In genomic region chr1:59272189-59272588, GRCm38 (mm10) we compare ENCODE assay signal across 28 mouse cellular contexts. TPM values are rescaled to one million over a fixed set of nuclear protein-coding genes. Genes with fewer than 3 reads are reported as not detected.
"Had no signal": no experiment of that assay in that cellular context is flagged by ENCODE, and none has a peak within 500 bp of the region (broad histone marks: within the 10 kb centered on the region; RNA-seq: fewer than 3 reads in every experiment).

No protein-coding gene starts in this region.

- H3K27ac ChIP-seq: gastrocnemius, adult 2 months; heart, adult 2 months; heart, embryonic 13.5 days; heart, embryonic 15.5 days; hindbrain, embryonic 13.5 days; intestine, embryonic 15.5 days; layer of hippocampus, adult 2 months; left cerebral cortex, adult 2 months; limb, embryonic 13.5 days; limb, embryonic 15.5 days; liver, embryonic 12.5 days; liver, embryonic 14.5 days had no signal

- H3K36me3 ChIP-seq: heart, embryonic 13.5 days; heart, embryonic 15.5 days; hindbrain, embryonic 10.5 days; hindbrain, embryonic 13.5 days; intestine, embryonic 15.5 days; limb, embryonic 13.5 days; limb, embryonic 15.5 days; liver, embryonic 12.5 days had no signal

- H3K4me2 ChIP-seq: heart, embryonic 11.5 days; heart, embryonic 13.5 days; heart, embryonic 15.5 days; hindbrain, embryonic 13.5 days; intestine, embryonic 15.5 days; limb, embryonic 13.5 days; limb, embryonic 15.5 days; liver, embryonic 12.5 days had no signal

- DNase-seq: gastrocnemius, adult 2 months; gastrocnemius, postnatal 10 days; gastrocnemius, postnatal 25 days; heart, adult 2 months; heart, postnatal 14 days; heart, postnatal 4 days; kidney, adult 18-20 months; kidney, adult 8-10 months; kidney, postnatal 10 days; kidney, postnatal 25 days; kidney, postnatal 4 days had no signal

- ATAC-seq: inflammation-experienced regulatory T-cells, adult 6 months; intestine, embryonic 15.5 days; intestine, postnatal 0 days; liver, embryonic 12.5 days had no signal

- H3K27me3 ChIP-seq: heart, embryonic 13.5 days; heart, embryonic 15.5 days; hindbrain, embryonic 13.5 days; intestine, embryonic 15.5 days; limb, embryonic 13.5 days; limb, embryonic 15.5 days; liver, embryonic 12.5 days had no signal

- H3K4me3 ChIP-seq: gastrocnemius, adult 2 months; heart, adult 2 months; heart, embryonic 13.5 days; heart, embryonic 15.5 days; hindbrain, embryonic 10.5 days; hindbrain, embryonic 13.5 days; intestine, embryonic 15.5 days; layer of hippocampus, adult 2 months; left cerebral cortex, adult 2 months; limb, embryonic 13.5 days; limb, embryonic 15.5 days; liver, embryonic 12.5 days had no signal

- H3K9ac ChIP-seq: heart, embryonic 13.5 days; heart, embryonic 15.5 days; hindbrain, embryonic 13.5 days; intestine, embryonic 15.5 days; limb, embryonic 13.5 days; limb, embryonic 15.5 days; liver, embryonic 12.5 days; liver, embryonic 14.5 days had no signal

- H3K4me1 ChIP-seq: heart, embryonic 15.5 days had no signal

- H3K9me3 ChIP-seq: heart, embryonic 13.5 days; heart, embryonic 15.5 days; hindbrain, embryonic 10.5 days; hindbrain, embryonic 13.5 days; intestine, embryonic 15.5 days; limb, embryonic 13.5 days; limb, embryonic 15.5 days; liver, embryonic 12.5 days had no signal

RNA-seq across cellular contexts. Expression of gene Cdk15, which starts 15.5 kb away (rescaled TPM):
- polyA plus RNA-seq: heart, adult 2 months; heart, embryonic 13.5 days; heart, postnatal 0 days; inflammation-experienced regulatory T-cells, adult 6 months; intestine, postnatal 0 days; liver, adult 2 months; liver, embryonic 12.5 days; liver, embryonic 14.5 days; liver, embryonic 16.5 days had no signal
